Mouse (Mus musculus): ENCODE data around the gene Vmn2r112.
"Not testable (repeated sequence)": the region's sequence is repeated elsewhere in the genome, so short reads cannot be mapped to it uniquely, and the experiment has no call there.

Vmn2r112 gene

GRCm38 (mm10) chr17:22600651-22601050, at the start of gene Vmn2r112:
Gene Vmn2r112, plus strand, starts transcription at chr17:22600951.
- not testable (repeated sequence) for DNase-seq (ENCODE audit: low read depth)

DNA sequence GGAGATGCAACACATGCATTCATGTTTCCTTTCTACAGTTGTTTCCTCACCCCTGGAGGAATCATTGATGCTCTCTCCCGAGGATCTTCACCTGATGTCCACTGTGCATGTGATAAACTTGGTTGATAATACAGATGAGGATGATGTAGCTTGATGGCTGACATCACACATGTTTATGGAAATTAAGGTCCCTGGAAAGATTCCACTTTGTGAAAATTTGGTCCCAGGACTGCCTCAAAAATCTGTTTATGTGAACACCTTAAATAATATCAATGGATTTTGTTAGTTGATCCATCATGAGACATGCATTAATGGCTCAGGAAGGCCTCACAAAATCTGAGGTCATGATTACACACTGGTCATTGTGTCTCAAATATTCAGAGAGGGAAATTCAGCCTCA, 27.4 kb upstream of the Vmn2r112 start, which contains the start of gene Vmn2r111:
Vmn2r111 (minus strand) TSS at position 101 of the 400 bp plus-strand sequence.
- DNase-seq (ENCODE audit: low read depth), result not testable (repeated sequence)

GRCm38 (mm10) chr17:22630646-22631045, 29.9 kb downstream of the Vmn2r112 start:
- peak; percentile 17 for DNase-seq (ENCODE audit: low read depth)

All from 416B (cell line).